Mouse (Mus musculus): ENCODE data around the gene Vmn1r78. TPM values are rescaled to one million over a fixed set of nuclear protein-coding genes. Genes with fewer than 3 reads are reported as not detected.
"Not testable (repeated sequence)": the region's sequence is repeated elsewhere in the genome, so short reads cannot be mapped to it uniquely, and the experiment has no call there.

Vmn1r78 gene
- polyA plus RNA-seq (2015; fragmentation: Nextera tagmentation; extraction: Ambion mirVana) = not detected in 2 replicates

DNA sequence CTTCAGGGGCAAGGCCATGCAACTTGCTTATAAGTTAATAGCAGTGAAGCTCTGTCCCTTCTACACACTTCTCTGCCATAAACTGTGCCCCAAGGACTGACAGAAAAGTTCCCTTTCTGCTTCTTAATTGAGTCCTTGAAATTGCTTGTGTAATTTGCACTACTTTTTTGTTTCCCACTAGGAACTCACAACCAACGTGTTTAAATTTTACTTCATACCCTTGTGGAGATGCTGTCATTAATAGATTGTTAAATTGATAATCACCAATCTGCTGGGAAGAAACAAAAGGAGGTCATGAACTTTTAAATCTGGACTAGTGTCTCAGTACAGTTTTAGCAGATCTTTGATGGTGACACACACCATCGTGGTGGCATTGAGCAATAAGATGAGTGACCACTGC, at the start of gene Vmn1r78:
Gene Vmn1r78 (plus strand): TSS at position 301 of the 400 bp plus-strand sequence.
- no peaks in the 10 kb centered on the region for H3K36me3 ChIP-seq
- no peak for ATAC-seq (ENCODE audit: insufficient number of reproducible peaks, insufficient read depth, low FRiP score, low TSS enrichment, low read depth)
- WGBS = 55% methylated on average over 2 of the region's 2 CpGs
- H3K4me1 ChIP-seq = no peaks in the 10 kb centered on the region
- no peak within 1 kb of the TSS for H3K4me2 ChIP-seq
- peaks cover 16% of the 10 kb centered on the region for H3K9me3 ChIP-seq
- H3K4me3 ChIP-seq = no peak within 1 kb of the TSS
- H3K27me3 ChIP-seq = no peaks in the 10 kb centered on the region
- no peak within 1 kb of the TSS for H3K27ac ChIP-seq
- H3K9ac ChIP-seq = no peak within 1 kb of the TSS

DNA sequence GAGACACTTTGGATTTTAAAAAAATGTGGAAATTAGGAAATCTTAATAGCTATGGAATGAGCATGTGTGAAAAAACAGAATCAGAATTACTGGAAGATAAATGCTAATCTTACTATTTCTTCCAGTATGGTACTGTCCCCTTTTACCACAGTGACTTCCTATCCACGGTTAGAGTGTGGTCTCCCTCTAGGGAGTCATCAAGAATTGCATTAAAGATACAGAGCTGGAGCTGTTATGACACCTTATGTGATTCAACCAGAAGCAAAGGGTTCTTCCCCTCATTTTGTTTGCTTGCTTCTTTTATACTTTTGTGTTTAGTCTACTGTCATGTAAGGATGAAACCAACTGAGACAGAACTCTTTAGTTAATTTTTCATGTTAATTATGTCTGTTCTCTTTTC, 6.4 kb downstream of the Vmn1r78 start:
- ATAC-seq (ENCODE audit: insufficient number of reproducible peaks, insufficient read depth, low FRiP score, low TSS enrichment, low read depth); H3K4me1 ChIP-seq; H3K4me3 ChIP-seq; H3K9me3 ChIP-seq; H3K9ac ChIP-seq; H3K36me3 ChIP-seq; H3K4me2 ChIP-seq; H3K27me3 ChIP-seq; H3K27ac ChIP-seq: not testable (repeated sequence)
- WGBS = 55% methylated on average over 1 of the region's 1 CpGs

DNA sequence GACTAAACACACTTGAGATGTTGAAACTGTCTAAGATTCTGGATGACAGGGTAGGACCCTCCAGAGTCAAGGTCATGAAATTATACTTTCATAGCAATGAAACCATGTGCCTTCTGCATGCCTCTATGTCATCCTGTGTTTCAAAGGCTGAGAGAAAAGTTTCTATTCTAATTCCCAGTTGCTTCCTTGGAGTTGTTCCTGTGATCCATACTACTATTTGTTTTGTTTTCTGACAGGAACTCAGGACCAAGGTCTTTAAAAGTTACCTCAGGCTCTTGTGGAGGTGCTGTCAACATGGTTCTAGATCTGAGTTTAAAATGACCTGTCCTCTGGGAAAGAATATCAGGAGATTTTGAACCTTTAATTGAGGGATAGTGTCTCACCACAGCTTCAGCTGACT, 20.9 kb downstream of the Vmn1r78 start, which contains the start of gene Vmn1r79:
Gene Vmn1r79 (plus strand): TSS at position 301 of the 400 bp plus-strand sequence.
- H3K36me3 ChIP-seq; ATAC-seq (ENCODE audit: insufficient number of reproducible peaks, insufficient read depth, low FRiP score, low TSS enrichment, low read depth); H3K9me3 ChIP-seq; H3K27ac ChIP-seq; H3K4me1 ChIP-seq; H3K4me2 ChIP-seq; H3K27me3 ChIP-seq; H3K4me3 ChIP-seq; H3K9ac ChIP-seq: not testable (repeated sequence)

DNA sequence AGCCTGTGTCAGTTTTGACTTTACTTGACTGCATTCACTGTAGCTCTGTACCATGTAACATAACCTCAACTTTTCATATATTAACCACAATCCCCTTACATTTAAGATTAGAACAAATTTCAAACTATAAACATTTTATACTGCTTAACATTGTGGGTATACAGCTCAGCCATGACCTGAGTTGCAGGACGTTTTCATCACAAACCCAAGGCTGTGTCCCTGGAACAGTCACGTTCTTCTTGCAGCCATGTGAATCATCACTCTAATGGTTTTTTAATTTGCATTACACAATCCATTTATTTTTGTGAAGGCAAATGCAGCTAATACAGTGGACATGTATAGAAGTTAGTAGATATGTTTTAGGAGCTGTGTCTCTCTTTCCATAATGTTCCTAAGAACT, 22.9 kb downstream of the Vmn1r78 start:
- not testable (repeated sequence) for H3K36me3 ChIP-seq; ATAC-seq (ENCODE audit: insufficient number of reproducible peaks, insufficient read depth, low FRiP score, low TSS enrichment, low read depth)
- 58% methylated on average over 2 of the region's 2 CpGs for WGBS

DNA sequence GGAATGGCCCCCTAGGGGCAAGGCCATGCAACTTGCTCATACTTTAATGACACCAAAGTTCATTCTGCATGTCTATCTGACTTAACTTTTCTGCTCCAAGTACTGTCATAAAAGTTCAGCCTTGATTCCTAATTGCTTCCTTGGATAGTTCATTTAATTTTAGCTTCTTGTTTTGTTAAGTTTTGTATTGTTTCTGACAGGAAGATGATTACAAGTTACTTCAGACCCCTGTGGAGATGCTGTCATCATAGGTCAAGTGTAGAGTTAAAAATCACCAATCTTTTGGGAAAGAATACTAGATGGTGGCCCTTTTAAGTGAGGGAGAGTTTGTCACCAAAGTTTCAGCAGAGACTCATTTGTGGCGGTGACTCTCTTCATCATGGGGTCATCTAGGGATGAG, 38.9 kb downstream of the Vmn1r78 start, which contains the start of gene Vmn1r80:
Gene Vmn1r80 (plus strand): TSS at position 301 of the 400 bp plus-strand sequence.
- H3K27me3 ChIP-seq = no peaks in the 10 kb centered on the region
- no peak within 1 kb of the TSS for H3K4me2 ChIP-seq
- H3K4me1 ChIP-seq = no peaks in the 10 kb centered on the region
- H3K27ac ChIP-seq = no peak within 1 kb of the TSS
- ATAC-seq (ENCODE audit: insufficient number of reproducible peaks, insufficient read depth, low FRiP score, low TSS enrichment, low read depth) = no peak
- 0 out of 2 replicates have a peak, but pooled peaks cover 3% of the 10 kb centered on the region for H3K9me3 ChIP-seq
- no peak within 1 kb of the TSS for H3K9ac ChIP-seq
- H3K4me3 ChIP-seq = no peak within 1 kb of the TSS
- 89% methylated on average over 1 of the region's 1 CpGs for WGBS
- no peaks in the 10 kb centered on the region for H3K36me3 ChIP-seq

More for the DNA sequence above, 22.9 kb downstream of the Vmn1r78 start:
- not testable (repeated sequence) for H3K4me1 ChIP-seq, H3K4me3 ChIP-seq, H3K4me2 ChIP-seq, H3K9me3 ChIP-seq, H3K27ac ChIP-seq, H3K27me3 ChIP-seq, H3K9ac ChIP-seq

DNA sequence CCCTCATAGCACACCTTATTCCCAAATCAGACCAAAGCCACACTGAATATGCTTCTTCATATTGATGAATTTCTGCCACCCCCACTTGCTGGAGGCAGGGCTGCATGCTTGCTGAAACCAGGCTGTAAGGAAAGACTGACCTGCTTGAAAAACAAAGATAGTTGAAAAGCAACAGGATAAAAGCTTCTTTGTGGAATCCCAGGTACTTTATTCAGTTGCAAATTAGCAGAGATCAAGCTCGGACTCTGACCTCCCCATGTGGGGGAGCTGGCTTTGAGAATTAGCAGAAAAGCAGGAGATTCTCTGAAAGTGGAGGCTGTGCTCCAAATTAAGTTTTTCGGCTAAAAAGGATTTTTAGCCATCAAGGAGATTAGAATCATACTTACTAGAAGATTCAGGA, 54.1 kb downstream of the Vmn1r78 start:
- H3K4me3 ChIP-seq = no peak overlapping the region
- H3K9me3 ChIP-seq = peaks cover 4% of the 10 kb centered on the region
- H3K4me1 ChIP-seq = no peaks in the 10 kb centered on the region
- no peak overlapping the region for H3K9ac ChIP-seq
- no peak overlapping the region for H3K4me2 ChIP-seq
- WGBS = 57% methylated on average over 2 of the region's 2 CpGs
- no peak for ATAC-seq (ENCODE audit: insufficient number of reproducible peaks, insufficient read depth, low FRiP score, low TSS enrichment, low read depth)
- no peaks in the 10 kb centered on the region for H3K36me3 ChIP-seq
- H3K27ac ChIP-seq = no peak overlapping the region
- no peaks in the 10 kb centered on the region for H3K27me3 ChIP-seq

Other genes with a start within 250 kb of the Vmn1r78 start
- gene Vmn1r76, start 212.0 kb upstream of the Vmn1r78 start, polyA plus RNA-seq (2015; fragmentation: Nextera tagmentation; extraction: Ambion mirVana) = not detected in 2 replicates
- gene Vmn1r77, start 113.5 kb upstream of the Vmn1r78 start, polyA plus RNA-seq (2015; fragmentation: Nextera tagmentation; extraction: Ambion mirVana) = not detected in 2 replicates
- gene Vmn1r79, start 21.0 kb downstream of the Vmn1r78 start, polyA plus RNA-seq (2015; fragmentation: Nextera tagmentation; extraction: Ambion mirVana) = not detected in 2 replicates
- gene Vmn1r80, start 39.0 kb downstream of the Vmn1r78 start, polyA plus RNA-seq (2015; fragmentation: Nextera tagmentation; extraction: Ambion mirVana) = not detected in 2 replicates
- not detected in 2 replicates for gene Vmn1r81, start 118.0 kb downstream of the Vmn1r78 start, polyA plus RNA-seq (2015; fragmentation: Nextera tagmentation; extraction: Ambion mirVana)
- gene Vmn1r82, start 150.2 kb downstream of the Vmn1r78 start, polyA plus RNA-seq (2015; fragmentation: Nextera tagmentation; extraction: Ambion mirVana) = not detected in 2 replicates
- not detected in 2 replicates for gene Vmn1r83, start 179.2 kb downstream of the Vmn1r78 start, polyA plus RNA-seq (2015; fragmentation: Nextera tagmentation; extraction: Ambion mirVana)
- gene Vmn1r84, start 219.0 kb downstream of the Vmn1r78 start, polyA plus RNA-seq (2015; fragmentation: Nextera tagmentation; extraction: Ambion mirVana) = not detected in 2 replicates

Measured in embryonic facial prominence, embryonic 13.5 days (tissue).